Mouse (Mus musculus) lung, adult 18-20 months (tissue): ENCODE results near the gene Blvrb.

ENCODE experiments used
- DNase-seq, 2 experiments: peaks; one replicate each; pipeline ENCODE4 v3.0.0; 2022; ENCODE audit warnings: mixed read lengths in 2 of 2

The Blvrb gene

DNA sequence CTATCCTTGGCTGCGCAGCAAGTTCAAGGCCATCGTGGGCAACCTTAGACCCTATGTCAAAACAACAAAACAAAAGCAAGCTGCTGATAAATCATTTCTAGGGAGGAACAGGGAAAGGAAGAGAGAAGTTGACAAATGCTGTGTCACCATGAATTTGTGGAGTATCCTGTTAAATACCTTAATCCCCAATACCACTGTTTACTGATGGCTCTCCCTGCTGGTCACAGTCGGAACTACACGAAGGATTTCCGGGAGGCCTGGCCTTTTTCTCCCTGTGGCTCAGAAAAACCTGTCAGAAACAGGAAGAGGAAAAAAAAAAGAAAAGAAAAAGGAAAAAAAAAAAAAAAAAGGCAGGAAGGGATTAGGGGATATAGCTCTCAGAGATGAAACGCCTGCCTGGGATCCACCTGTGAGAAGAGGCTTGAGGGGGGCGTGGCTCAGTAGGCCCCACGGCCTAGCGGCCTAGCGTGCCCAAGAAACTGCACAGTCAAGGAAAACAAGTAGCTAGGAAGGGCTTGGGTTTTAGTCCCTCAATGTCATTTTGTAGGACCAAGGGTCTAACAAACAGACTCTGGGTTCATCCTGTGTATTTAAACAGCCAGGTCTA is 1.6 kb downstream of the Blvrb start:
- DNase-seq: peak; percentile 72 to 80

GRCm38 (mm10) chr7:27451359-27451758 is 3.6 kb downstream of the Blvrb start:
- DNase-seq: no peak

DNA sequence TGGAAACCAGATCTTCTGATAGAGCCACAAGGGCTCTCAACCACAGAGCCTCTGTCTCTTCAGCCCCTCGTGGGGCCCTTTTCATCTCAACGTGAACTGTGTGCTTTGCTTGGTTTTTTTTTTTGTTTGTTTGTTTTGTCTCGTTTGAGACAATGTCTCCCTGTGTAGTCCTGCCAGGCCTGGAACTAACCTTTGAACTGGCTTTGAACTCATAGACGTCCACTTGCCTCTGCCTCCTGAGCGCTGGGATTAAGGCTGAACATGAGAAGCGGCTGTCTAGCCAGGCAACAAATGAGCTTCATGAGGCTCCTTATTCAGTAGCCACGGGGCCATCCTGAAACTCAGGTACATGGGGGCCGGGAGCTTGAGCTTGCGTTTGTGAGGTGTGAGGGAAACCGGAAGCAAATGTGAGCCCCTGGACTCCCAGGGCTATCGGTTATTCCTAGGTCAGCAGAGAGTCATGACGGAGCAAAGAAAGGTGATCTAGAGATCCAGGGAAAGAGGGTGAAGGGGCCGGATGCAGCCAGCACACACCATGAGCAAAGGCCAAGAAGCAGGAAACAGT is 4.5 kb downstream of the Blvrb start:
- DNase-seq: no peak

DNA sequence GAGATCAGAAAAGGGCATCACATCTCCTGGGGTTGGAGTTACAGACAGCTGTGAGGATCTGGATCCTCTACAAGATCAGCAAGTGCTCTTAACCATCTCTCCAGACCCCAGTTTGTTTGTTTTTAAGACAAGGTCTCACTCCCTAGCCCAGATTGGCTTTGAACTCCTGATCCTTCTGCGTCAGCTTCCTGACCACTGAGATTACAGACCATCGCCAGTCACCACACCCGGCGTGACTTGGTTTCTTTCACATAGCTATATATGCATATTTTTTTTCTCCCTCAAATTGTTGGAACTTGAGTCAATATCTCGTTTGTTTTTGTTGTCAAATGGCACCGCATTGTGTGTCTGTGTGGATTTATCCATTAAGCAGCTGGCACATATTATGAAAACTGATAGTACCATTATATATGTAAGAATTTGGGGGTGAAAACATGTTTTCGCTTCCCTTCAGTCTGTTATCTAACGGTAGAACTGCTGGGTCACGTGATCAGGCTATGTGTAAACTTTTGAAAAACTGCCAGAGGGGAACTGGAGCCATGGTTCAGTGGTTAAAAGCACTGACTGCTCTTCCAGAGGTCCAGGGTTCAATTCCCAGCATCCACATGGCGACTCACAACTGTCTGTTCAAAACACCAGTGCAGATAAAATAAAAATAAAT is 6.8 kb downstream of the Blvrb start:
- no peak for DNase-seq

DNA sequence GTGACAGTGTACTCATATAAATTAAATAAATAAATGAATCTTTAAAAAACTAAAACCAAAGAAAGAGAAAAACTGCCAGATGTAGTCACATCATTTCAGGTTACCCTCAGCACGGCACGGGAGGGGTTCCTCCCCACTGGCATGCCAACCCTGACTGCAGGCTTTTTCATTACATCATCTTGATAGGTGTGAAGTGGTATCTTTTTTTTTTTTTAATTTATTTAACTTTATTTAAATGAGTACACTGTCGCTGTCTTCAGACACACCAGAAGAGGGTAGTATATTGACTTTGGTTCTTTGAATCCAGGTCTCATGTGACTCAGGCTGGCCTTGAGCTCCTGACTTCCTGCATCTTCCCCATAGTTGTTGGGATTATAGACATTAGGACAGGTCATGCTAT is 7.5 kb downstream of the Blvrb start:
- DNase-seq: no peak

GRCm38 (mm10) chr7:27458614-27459013 is 10.8 kb downstream of the Blvrb start:
- DNase-seq: no peak

- DNase-seq: no peak
Measured at GRCm38 (mm10) chr7:27459640-27460039, 11.9 kb downstream of the Blvrb start.

DNA sequence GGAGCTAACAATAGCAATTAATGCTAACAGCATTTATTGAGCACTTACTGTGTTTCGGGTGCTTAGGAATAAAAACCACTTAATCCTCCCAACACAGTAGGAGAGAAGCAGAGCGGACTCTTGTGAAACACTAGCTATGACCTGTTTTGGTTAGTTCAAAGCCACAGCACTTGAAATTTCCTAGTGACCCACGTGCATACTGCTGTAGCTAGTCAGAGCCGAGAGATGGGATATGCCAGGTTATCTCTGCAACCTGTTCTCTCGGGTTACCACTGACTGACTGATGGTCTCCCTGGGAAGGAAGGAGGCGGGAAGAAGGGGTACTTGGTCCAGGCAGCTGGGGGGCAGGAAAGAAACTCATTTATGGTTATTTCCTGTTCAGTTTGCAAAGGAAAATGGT is 12.7 kb downstream of the Blvrb start:
- no peak for DNase-seq

DNA sequence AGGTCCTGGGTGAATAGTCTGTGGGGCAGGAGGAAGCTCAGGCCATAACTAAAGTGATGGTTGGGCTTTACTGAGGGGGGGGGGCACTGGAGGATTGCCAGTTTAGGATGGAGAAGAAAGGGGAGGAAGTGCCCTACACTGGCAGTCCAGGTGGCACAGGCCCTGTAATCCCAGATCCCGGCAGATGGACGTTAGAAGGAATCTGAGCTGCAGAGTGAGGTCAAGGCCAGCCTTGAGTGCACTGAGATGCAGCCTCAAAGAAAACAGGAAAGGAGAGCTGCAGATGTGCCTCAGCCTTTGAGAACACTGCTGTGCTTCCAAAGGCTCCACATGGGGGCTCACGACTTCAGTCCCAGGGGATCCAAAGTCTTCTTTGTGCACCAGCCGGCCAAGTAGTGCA is 19.9 kb downstream of the Blvrb start:
- DNase-seq: no peak

DNA sequence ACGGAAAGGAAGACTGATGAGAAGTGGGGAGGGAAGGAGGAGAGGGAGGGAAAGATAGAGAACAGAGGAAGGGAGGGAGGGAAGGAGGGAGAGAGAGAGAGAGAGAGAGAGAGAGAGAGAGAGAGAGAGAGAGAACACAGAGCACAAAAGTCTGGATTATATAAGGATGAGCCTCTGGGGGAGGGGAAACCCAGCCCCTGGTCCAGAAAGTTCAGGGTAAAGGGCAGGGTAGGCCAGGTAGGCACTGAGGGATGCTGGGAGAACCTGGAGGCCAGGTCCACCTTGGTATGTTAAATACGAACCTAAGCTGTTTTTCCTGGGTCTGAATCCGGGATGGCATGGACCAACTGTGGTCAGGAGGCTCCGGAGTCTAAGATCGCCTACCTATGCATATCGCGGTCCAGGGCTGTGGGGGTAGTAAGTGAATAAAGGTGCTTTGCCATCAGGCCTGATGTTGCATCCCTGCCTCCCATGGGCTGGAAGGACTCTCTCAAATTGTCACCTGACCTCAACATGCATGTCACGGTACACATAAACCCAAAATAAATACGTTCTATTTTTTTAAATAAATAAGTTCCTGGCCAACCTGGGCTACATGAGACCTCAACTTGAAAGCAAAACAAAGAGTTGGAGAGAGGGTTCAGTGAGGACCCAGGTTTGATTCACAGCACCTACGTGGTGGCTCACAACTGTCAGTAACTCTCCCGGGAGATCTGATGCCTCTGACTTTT is 23.8 kb downstream of the Blvrb start:
- DNase-seq: no peak

GRCm38 (mm10) chr7:27472596-27472995 is 24.8 kb downstream of the Blvrb start:
- no peak for DNase-seq

GRCm38 (mm10) chr7:27473156-27473834 is 25.5 kb downstream of the Blvrb start, which contains the start of gene Sertad3:
TSS of gene Sertad3 (plus strand) at chr7:27473768.
- peak; percentile 99 for DNase-seq

GRCm38 (mm10) chr7:27473835-27474489 is 26.2 kb downstream of the Blvrb start:
- DNase-seq: no peak

GRCm38 (mm10) chr7:27474490-27474954 is 26.7 kb downstream of the Blvrb start:
- peak; percentile 99 to 100 for DNase-seq

DNA sequence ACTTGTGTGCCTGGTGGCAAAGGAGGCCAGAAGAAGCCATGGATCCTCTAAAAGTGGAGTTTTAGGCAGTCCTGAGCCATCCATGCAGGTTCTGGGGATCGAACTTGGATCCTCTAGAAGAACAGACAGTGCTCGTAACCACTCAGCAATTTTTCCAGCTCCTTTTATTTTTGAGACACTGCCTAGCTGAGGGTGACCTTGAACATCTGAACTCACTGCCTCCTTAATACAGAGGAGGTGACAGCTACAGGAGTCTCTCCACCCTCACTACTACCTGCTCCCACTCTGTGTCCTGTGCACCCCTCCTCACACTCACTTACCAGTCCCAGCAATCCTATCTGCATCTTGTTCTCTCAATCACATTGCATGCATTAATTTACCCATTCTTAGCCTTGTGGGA is 27.8 kb downstream of the Blvrb start:
- DNase-seq: no peak

DNA sequence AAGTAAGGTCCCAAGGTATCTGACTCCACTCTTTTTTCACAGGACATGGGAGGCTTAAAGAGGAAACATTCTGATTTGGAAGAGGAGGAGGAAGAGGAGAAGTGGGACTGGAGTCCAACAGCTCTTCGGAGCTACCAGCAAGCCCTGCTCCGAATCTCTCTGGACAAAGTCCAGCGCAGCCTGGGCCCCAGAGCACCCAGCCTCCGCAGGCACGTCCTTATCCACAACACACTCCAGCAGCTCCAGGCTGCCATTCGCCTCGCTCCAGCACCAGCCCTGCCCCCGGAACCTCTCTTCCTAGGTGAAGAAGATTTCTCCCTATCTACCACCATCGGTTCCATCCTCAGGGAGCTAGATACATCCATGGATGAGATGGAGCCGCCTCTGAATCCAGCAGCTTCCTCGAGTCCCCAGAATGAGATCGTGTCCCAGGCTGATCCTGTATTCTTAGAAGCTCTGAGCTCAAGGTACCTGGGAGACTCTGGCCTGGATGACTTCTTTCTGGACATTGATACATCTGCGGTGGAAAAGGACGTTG is 28.4 kb downstream of the Blvrb start:
- no peak for DNase-seq

DNA sequence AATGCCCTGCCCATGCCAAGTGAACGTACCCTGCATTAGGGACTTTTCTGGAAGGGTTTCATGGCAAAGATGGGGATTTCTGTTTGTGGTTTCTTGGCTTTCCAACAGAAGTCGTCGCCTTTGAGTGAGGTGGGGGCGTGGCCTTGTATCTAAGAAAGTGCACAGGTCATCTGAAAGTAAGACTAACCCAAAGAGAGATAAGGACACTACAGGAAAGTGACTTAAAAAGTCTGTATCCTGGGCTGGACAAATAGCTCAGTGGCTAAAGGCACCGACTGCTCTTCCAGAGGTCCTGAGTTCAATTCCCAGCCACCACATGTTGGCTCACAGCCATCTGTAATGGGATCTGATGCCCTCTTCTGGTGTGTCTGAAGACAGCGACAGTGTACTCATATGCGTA is 30.8 kb downstream of the Blvrb start:
- DNase-seq: no peak

- DNase-seq: no peak
Measured at GRCm38 (mm10) chr7:27479750-27480149, 32.0 kb downstream of the Blvrb start.

- no peak for DNase-seq
Measured at GRCm38 (mm10) chr7:27480506-27480905, 32.7 kb downstream of the Blvrb start.

DNA sequence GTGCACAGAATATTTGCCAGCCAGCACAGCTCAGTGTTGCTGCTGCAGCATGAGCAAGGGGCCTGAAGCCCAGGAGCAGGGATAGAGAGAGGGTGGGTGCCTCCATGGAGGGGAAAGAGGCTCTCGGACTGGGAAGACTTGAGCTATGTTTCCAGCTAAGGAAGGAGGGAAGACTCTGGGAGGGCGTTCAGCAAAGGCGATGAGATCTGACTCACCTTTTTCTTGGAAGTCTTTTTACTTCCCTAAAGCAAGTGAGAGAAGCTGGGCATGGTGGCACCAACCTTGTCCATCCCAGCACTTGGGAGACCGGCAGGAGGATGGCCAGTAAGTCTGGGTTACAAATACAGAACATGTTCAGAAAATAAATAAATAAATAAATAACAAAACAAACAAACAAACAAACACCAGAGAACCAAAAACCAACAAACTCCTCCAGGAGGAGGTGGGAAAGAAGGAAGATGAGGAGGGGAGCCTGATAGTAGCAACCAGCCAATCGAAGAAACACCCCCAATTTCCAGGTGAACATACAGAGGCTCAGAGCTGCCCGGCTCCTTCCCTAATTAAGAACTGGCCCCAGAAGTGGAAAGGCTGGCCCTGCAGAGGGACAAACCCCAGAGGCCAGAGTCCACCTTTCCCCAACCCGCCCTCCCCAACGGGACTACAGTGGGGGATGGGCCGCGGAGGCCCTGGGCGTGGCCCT is 33.3 kb downstream of the Blvrb start:
- DNase-seq: no peak

DNA sequence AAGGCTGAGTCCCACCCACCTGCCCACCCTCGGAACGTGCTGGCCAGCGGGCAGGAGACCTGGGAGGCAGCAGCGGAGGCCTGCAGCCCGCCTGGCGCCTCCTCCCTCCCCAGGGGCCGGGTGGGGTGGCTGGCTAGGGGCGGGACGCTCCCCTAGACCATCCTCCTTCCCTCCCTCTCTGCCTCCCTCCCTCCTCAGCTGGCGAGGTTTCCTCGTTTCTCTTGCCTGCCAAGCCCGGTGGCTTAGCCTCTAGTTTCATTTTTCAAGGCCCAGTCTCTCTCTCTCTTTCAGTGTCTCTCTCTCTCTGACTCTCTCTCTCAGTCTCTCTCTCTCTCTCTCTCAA is 33.8 kb downstream of the Blvrb start:
- peak; percentile 94 to 96 for DNase-seq

DNA sequence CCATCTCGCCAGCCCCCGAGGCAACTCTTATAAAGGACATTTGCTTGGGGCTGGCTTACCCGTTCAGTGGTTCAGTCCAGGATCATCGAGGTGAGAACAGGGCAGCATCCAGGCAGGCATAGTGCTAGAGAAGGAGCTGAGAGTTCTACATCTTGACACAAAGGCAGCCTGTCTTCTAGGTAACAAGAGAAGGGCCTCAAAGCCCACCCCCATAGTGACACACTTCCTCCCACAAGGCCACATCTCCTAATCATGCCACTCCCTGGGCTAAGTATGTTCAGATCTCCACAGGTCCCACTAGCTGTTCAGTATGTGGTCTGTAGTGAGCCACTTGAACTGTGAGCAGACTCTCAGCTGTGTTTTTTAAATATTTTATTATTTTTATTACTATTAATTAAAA is 36.1 kb downstream of the Blvrb start:
- DNase-seq: no peak
